Mouse (Mus musculus) kidney, postnatal 10 days (tissue): Measurements from ENCODE around the gene Mutyh.

Experiments used
- DNase-seq: peaks from one replicate; pipeline ENCODE4 v3.0.0; 2021; ENCODE audit warnings: mixed read lengths

Gene Mutyh

DNA sequence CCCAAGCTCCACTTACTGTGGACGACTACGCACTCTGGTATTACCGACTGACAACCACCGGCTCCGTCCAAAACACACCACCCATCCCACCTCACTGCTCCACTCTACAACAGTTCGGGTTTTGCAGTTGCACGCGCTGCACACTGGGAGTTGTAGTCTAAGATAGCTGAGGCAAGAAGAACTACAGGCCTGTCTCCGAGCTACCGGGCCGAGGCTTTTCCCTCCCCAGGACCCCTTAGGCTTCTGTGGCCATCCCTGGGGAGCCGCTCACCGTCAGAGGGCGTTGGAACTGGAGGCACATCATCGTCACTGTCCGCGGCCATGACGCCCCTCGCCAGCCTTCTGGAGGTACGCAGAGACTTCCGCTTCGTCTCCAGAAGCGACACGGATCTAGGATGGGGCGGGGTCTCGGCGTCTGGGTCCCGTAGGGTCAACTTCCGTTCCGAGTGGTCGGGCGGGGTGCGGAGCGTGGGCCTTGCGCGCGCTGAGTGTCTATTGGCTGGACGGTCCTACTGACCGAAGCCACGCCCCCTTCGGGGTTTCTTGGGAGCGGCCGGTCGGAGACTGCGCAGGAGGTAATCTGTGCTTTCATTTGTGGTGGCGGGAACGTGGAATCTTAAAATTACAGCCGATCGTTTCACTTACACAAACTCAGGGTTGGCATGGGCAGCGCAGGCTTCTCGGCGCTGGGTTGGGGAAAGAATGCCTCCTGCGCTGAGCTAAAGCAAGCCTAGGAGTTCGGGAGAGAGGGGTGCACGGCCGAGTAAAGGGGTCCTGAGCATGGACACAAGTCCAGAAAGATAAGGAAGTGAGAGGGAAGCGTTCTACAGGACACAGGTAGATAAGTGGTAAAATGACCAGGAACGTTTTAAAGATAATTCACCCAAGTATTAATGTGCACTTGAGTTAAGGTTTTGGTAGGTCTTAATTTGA, at the start of gene Mutyh, which contains the start of gene Toe1:
Gene Mutyh (plus strand): TSS at position 527 of the 933 bp plus-strand sequence.
Gene Toe1 (minus strand): TSS at position 444 of the 933 bp plus-strand sequence.
- DNase-seq, result peak; percentile 97

DNA sequence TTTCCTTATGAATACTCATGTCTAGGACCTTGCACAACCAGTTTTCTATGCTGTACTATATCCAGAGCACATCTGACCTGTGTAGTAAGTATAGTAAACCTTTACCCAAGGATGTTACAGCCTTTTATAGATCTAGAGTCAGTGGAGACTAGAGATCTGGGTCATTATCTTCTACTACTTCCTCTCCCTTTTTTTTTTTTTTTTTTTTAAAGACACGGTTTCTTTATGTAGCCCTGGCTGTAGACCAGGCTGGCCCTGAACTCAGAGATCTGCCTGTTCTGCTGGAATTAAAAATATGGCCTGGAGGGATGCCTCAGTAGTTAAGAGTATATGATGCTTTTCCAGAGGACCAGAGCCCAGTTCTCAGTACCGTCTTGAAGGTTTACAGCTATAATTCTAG, 45.6 kb upstream of the Mutyh start:
- no peak for DNase-seq

- DNase-seq, result no peak
Measured at GRCm38 (mm10) chr4:116764001-116764400, 43.5 kb upstream of the Mutyh start.

GRCm38 (mm10) chr4:116768510-116768909, 39.0 kb upstream of the Mutyh start:
- DNase-seq, result no peak

DNA sequence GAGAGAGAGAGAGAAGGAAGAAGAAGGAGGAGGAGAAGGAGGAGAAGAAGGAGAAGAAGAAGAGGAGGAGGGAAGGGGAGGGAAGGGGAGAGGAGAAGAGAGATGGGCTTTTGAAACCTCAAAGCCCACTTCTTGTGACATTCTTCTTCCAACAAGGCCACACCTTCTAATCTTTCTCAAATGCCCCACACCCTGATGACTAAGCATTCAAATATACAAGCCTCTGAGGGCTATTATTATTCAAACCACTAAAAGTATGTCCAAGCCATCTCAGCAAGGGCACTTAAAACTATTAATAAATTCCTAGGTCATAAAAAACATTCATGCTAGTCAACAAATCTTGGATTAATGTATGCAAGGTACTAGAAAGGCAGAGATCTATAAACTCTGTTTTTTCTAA, 38.5 kb upstream of the Mutyh start:
- no peak for DNase-seq

DNA sequence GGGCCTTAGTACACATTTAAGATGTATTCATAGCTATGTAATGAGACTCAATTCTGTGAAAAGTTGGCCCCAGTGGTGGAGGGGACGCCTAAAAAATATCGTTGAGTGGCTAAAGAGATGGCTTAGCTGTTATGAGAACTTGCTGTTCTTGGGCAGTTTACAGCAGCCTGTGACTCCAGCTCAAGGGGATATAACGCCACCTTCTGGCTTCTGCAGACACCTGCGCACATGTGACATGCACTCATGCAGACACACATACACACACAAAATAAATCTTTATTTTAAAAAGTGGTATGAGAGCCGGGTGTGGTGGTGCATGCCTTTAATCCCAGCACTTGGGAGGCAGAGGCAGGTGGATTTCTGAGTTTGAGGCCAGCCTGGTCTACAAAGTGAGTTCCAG, 31.1 kb upstream of the Mutyh start:
- no peak for DNase-seq

GRCm38 (mm10) chr4:116777079-116777478, 30.4 kb upstream of the Mutyh start:
- DNase-seq, result no peak

- no peak for DNase-seq
Measured at GRCm38 (mm10) chr4:116780541-116780940, 27.0 kb upstream of the Mutyh start.

- no peak for DNase-seq
Measured at GRCm38 (mm10) chr4:116781366-116781765, 26.2 kb upstream of the Mutyh start.

DNA sequence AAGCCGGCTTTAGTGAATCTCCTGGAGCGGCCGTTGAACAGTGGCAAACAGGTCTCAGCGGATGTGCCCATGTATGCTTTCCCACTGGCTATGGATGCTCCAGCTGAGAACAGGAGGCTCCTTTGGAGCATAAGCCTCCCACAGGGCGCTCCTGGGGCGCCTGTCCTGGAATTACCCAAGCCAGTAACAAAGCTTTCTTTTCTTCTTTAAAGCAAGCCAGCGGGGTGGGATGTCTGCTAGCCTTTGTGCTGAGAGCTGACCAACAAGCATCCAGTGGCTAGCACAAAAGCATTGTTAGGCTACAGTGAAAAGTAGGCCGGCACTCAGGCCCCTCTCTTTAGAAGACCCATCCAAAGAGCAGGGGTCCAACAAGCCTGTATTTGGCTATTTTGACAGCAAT, 25.4 kb upstream of the Mutyh start:
- no peak for DNase-seq

- DNase-seq, result no peak
Measured at GRCm38 (mm10) chr4:116786587-116786986, 20.9 kb upstream of the Mutyh start.

DNA sequence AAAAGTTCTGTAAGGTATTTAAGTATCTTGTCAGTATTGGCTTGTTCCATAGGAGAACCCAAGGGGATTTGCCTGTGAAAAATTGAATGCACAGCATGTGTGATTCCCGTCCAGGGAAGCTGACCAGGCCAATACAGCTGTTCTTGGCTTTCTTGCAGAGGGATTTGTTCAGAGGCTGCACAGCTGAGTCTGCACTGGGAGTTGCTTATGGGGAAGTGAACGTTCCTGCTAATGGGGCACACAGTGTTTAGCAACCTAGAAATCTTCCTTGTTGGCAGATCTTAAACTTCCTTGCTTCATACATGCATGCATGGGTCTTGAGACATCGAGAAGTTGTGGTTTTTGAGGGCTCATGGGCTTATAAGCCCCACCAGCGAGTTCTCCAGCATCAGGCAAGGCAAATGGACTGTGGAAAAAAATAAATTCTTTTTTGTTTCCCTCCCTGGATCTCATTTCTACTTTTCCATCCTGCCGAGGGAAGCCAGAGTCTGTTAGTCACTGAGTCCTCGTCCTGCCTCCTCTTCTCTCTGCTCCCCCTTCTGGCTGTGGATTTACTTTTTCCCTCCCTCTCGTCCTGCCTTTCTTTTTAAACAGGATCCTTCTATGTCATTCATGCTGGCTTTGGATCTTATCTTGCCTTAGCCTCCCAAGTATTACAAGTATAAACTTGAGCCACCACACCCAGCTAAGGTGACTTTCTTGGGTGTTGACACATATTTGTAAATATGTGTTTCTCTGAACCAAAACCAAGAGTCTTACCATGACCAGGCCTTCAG, 19.4 kb upstream of the Mutyh start:
- DNase-seq, result no peak

DNA sequence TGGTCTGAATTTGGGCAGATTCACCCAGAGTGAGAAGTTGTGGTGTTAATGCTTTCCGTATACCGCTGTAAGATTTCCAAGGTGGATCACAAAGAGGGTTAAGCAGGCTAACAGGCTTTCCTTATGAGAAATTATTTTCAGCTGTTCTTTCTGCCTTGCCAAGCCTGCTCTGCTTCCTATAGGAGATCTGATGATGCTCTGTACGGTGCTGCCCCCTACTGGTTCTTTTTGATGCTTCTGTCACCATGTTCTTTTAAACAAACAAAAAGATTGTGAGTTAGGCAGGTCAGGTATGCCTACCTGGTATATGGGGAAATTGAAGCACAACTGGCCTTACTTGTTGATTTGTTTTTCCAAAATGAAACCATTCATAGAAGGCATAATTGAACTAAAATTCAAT, 18.6 kb upstream of the Mutyh start:
- DNase-seq, result peak; percentile 91

DNA sequence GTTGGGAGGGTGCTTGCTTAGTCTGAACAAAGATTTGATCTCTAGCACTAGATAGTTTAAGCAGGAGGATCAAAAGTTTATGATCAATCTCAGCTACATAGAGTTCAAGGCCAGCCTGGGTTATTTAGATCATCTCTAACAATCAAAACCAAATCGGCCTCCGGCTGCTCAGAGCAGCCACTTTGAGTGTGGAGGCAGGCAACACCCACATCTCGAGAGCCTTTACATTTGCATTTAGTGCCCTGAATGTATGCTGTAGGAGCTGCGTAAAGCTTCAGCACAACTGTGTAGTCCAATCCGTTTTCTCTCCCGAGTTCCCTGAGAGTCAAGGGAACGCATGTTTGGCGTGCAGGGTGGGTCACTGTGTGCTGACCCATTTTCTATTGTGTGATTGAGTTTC, 15.1 kb upstream of the Mutyh start:
- no peak for DNase-seq

DNA sequence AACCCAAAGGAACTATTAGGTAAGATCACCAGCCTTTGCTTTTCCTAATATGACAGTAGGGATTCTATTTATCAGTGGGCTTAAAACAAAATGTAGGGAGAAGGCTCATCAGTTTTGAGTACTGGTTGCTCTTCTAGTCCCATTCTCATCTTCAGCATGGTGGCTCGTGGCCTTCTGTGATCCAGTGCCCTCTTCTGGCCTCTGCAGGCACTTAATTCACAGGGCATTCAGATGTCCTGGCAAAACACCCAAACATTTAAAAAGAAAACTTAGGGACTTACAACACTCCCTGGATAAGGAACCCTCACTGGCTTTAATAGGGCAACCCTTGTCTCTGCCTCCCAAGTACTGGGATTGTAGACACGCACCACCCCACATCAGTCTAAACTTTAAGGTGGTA, 13.2 kb upstream of the Mutyh start:
- no peak for DNase-seq

- peak; percentile 38 for DNase-seq
Measured at GRCm38 (mm10) chr4:116796442-116797110, 10.9 kb upstream of the Mutyh start.

DNA sequence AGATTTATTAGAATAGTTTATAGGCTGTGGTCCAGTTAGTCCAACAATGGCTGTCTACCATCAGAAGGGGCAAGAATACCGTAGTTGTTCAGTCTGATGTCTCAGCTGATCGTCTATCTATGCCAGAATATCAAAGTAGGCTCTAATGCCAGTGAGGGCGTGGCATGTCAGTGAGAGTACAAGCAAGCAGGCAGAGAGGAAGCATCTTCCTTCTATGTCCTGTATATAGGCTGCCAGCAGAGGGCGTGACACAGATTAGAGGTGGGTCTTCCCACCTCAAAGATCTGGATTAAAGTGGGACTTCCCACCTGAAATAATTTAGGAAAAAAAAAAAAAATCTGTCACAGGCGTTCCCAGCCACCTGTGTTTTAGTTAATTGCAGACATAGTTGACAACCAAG, 7.6 kb upstream of the Mutyh start:
- DNase-seq, result peak; percentile 23

DNA sequence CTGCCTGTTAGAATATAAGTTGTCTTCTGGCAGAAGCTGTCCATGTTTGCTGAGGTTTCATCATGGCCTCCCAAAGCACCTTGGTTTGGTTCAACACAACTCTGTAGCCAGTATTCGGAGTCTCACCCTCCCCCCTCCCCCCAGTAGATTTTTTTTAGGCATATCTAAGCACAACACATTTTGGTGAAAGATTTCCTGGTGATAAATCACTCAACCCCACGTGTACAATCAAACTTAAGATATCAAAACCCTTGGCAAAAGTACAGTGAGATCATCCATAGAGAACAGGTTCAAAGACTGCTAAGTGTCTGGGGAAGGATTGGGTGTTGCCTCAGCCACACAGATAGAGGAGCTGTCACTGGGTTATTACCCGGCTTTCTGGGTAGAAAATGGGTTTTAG, 3.5 kb downstream of the Mutyh start:
- DNase-seq, result no peak

DNA sequence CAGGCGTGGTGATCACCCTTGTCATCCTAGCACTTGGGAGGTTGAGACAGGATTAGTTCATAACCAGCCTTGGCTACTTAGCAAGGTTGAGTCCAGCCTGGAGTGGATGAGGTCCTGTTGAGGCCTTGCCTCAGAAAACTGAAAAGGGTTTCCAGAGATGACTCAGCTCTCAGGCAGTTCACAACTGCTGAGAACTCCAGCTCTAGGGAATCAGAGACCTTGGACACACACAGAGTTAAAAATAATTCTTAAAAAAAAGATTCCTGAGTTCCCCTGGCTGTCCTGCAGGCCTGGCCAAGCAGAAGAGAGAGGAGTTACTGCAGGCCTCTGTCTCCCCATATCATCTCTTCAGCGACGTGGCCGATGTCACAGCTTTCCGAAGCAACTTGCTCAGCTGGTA, 7.8 kb downstream of the Mutyh start:
- DNase-seq, result no peak

DNA sequence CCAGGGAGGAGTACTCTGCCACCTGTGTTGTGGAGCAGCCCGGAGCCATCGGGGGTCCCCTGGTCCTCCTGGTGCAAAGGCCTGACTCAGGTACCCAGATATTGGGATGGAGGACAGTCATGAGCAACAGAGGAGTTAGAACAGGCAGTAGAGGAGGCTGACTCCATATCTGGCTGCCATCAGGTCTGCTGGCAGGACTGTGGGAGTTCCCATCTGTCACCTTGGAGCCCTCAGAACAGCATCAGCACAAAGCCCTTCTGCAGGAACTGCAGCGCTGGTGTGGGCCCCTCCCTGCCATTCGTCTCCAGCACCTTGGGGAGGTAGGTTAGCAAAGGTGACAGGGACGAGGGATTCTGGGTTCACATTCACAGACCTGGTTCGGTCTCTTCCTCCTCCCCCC, 10.0 kb downstream of the Mutyh start:
- no peak for DNase-seq

DNA sequence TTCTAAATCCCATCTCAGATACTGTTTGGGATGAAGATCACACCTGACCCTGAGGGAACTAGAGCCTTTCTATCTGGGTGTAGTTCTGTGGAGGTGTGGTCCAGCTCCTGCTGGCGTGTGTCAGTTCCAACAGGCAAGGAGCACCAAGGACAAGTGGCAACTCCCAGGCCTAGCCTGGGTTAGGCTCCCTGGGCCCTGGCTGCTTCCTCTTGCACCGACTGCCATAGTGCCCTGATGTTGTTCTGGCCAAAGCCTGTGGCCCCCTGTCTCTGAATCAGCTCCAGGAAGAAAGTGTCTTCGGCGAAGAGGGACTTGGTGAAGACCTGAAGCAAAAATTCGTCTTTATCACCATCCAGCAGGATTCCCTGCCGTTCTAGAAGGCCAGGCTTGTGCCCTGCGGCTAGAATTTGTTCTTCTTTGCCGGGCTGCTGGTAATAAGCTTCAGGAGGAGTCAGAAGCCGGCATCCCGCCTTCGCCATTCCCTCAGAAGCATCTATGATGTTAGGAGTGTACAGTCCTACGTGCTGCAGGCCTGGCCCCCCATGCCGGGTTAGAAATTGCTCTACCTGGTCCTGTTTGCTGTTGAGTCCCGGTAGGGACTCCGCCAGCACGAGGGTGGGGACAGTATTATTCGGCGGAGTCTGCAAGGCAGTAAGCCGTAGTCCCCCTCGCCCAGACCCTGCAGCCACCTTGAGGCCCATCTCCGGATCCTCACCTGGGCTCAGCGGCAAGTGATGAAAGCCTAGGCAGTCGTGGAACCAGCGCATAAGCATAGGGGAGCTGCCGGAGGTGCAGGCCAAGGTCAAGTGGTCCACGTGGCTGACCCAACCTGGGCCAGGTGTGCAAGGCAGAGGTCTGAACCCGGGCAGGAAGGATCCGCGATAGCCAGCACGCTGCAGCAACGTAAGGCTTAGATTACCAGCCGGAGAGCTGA, 12.7 kb downstream of the Mutyh start:
- no peak for DNase-seq
